Mouse (Mus musculus) CH12.LX (cell line): ENCODE results near the gene Gm10491.

Source experiments
- CTCF ChIP-seq, 2 experiments: IDR thresholded peaks in 1 of 2; conservative IDR thresholded peaks in 1 of 2; 2 replicates each; pipeline ENCODE4 v1.5.1; 2011 to 2012; ENCODE audit warnings: low read depth in 2 of 2, low read length in 2 of 2, improper control_type of control experiment in 1 of 2, inconsistent platforms in 1 of 2, mild to moderate bottlenecking in 1 of 2, moderate library complexity in 1 of 2
- EP300 ChIP-seq: IDR thresholded peaks from 2 replicates; pipeline ENCODE4 v1.6.1; 2011; ENCODE audit warnings: low read length, improper control_type of control experiment
- JUN ChIP-seq: IDR thresholded peaks from 2 replicates; pipeline ENCODE4 v1.6.1; 2011; ENCODE audit warnings: low read depth, mild to moderate bottlenecking, low read length, improper control_type of control experiment, moderate library complexity; ENCODE audit not compliant: insufficient read depth
- MXI1 ChIP-seq: IDR thresholded peaks from 2 replicates; pipeline ENCODE4 v1.6.1; 2011; ENCODE audit warnings: mild to moderate bottlenecking, low read depth, low read length, improper control_type of control experiment
- POLR2A ChIP-seq: IDR thresholded peaks from 2 replicates; pipeline ENCODE4 v1.6.1; 2011; ENCODE audit warnings: low read depth, mild to moderate bottlenecking, improper control_type of control experiment, low read length
- TCF12 ChIP-seq: IDR thresholded peaks from 2 replicates; pipeline ENCODE4 v1.6.1; 2014; ENCODE audit warnings: low read depth, mild to moderate bottlenecking, inconsistent platforms, low read length, improper control_type of control experiment
- USF2 ChIP-seq: conservative IDR thresholded peaks from 2 replicates; pipeline ENCODE4 v1.6.1; 2011; ENCODE audit warnings: low read depth, low read length, improper control_type of control experiment

DNA sequence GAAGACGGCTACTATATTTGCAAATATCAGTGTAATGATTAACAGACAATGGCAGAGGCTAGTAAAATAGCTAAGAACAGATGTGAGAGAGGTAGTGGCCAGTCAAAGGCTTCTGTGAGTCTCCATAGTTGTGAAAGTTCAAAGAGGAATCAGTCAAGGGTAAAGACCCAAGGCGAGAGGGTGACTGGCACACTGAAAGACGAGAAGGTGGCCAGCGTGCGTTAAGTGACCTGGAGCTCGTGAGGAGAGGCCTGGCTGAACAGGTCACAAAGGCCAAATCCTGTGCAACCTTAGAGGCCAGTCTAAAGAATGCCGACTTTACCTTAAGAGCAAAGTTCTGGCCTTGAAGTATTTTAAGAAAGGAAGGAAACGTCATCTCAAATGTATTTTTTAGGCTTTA, 38.0 kb upstream of the Gm10491 start:
- TF ChIP-seq JUN = no peak
- TF ChIP-seq CTCF (conservative IDR thresholded peaks at IDR 0.05 in 1 of 2, IDR thresholded peaks at IDR 0.05 in 1 of 2; ENCODE audit: low read depth in 2 of 2, low read length in 2 of 2) = no peak
- no peak for TF ChIP-seq POLR2A
- no peak for TF ChIP-seq TCF12
- no peak for TF ChIP-seq MXI1
- no peak for TF ChIP-seq USF2
- no peak for TF ChIP-seq EP300
